Mouse (Mus musculus): ENCODE measurements at regions not wholly inside any gene's neighbourhood (a gene's known extent, or its start where the extent isn't known, plus 50 kb on each side); places are given as distances from the start of the nearest gene placed in this dataset.

DNA sequence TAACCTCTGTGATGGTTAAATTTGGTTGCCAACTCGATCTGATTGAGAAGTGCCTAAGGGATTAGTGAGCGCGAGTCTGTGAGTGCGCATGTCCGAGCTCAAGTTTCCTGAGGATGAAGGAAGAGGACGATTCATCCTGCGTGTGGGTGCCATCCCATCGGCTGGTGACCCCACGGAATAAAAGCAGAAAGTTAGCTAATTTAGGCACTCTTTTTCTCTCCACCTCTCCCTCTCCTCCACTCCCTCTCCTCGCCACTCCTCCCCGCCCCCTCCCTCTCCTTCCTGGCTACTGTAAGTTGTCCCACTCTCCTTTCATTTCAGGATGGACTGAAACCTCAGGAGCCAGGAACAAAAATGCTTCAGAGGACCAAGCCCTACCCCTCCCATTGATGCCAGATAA lies 168.9 kb upstream of the Gm10131 start:
- no peak for TF ChIP-seq CHD2 (IDR thresholded peaks at IDR 0.05; ENCODE audit: low read depth, low read length)
- TF ChIP-seq ZNF384 (IDR thresholded peaks at IDR 0.05; ENCODE audit: low read depth, low read length) = no peak

Data from ES-E14 (cell line).